Mouse (Mus musculus): ENCODE measurements around the gene Tipin. TPM values are rescaled to one million over a fixed set of nuclear protein-coding genes. Genes with fewer than 3 reads are reported as not detected.
"Not testable (repeated sequence)": the region's sequence is repeated elsewhere in the genome, so short reads cannot be mapped to it uniquely, and the experiment has no call there.

Tipin gene
- polyA plus RNA-seq, 1 experiment from 2014 or later: 218 TPM

GRCm38 (mm10) chr9:64261023-64261422 lies 20.4 kb upstream of the Tipin start:
- 91% methylated on average over 4 of the region's 4 CpGs for whole genome bisulfite sequencing
- no peak for DNase-seq (ENCODE audit: low spot score)
- Histone ChIP-seq H3K4me3 (ENCODE audit: low read depth, low read length) (no peak overlapping the region), H3K27me3 (ENCODE audit: control insufficient read depth, insufficient read depth, low read length) (no peaks in the 10 kb centered on the region), H3K4me1 (ENCODE audit: control insufficient read depth, insufficient read depth, low read length) (no peaks in the 10 kb centered on the region), H3K9me3 (ENCODE audit: control insufficient read depth, low read length) (no peaks in the 10 kb centered on the region), H3K4me2 (ENCODE audit: low read depth) (no peak overlapping the region), H3K27ac (ENCODE audit: low read depth, low read length) (no peak overlapping the region), H3K36me3 (ENCODE audit: control insufficient read depth, insufficient read depth, low read length) (no peaks in the 10 kb centered on the region), H3K9ac (ENCODE audit: low read length) (no peak overlapping the region)
- ATAC-seq (ENCODE audit: insufficient read depth, low FRiP score, low TSS enrichment): no peak

GRCm38 (mm10) chr9:64264813-64265212 lies 16.6 kb upstream of the Tipin start:
- Histone ChIP-seq H3K36me3 (ENCODE audit: control insufficient read depth, insufficient read depth, low read length) (no peaks in the 10 kb centered on the region), H3K4me2 (ENCODE audit: low read depth) (no peak overlapping the region), H3K4me1 (ENCODE audit: control insufficient read depth, insufficient read depth, low read length) (no peaks in the 10 kb centered on the region), H3K4me3 (ENCODE audit: low read depth, low read length) (no peak overlapping the region), H3K27me3 (ENCODE audit: control insufficient read depth, insufficient read depth, low read length) (no peaks in the 10 kb centered on the region), H3K27ac (ENCODE audit: low read depth, low read length) (no peak overlapping the region), H3K9me3 (ENCODE audit: control insufficient read depth, low read length) (no peaks in the 10 kb centered on the region), H3K9ac (ENCODE audit: low read length) (no peak overlapping the region)
- 34% methylated on average over 1 of the region's 1 CpGs for WGBS
- DNase-seq (ENCODE audit: low spot score) (no peak), ATAC-seq (ENCODE audit: insufficient read depth, low FRiP score, low TSS enrichment) (no peak)

DNA sequence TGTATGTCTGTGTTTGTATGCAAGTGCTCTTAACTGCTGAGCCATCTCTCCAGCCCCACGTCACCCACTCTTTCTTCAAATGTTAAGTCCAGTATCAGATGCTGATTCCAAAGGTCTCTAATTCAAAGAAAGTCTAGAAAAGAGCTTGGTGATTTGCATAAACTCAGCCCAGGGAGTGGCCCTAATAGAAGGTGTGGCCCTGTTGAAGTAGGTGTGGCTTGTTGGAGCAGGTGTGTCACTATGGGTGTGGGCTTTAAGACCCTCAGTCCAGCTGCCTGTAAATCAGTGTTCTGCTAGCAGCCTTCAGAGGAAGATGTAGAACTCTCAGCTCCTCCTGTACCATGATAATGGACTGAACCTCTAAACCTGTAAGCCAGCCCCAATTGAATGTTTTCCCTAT lies 14.2 kb upstream of the Tipin start:
- no peak for ATAC-seq (ENCODE audit: insufficient read depth, low FRiP score, low TSS enrichment)
- H3K4me3 ChIP-seq (ENCODE audit: low read depth, low read length): no peak overlapping the region

GRCm38 (mm10) chr9:64268196-64268595 lies 13.2 kb upstream of the Tipin start:
- H3K36me3 ChIP-seq (ENCODE audit: control insufficient read depth, insufficient read depth, low read length): no peaks in the 10 kb centered on the region
- no peak overlapping the region for H3K9ac ChIP-seq (ENCODE audit: low read length)
- H3K4me1 ChIP-seq (ENCODE audit: control insufficient read depth, insufficient read depth, low read length): no peaks in the 10 kb centered on the region
- H3K4me2 ChIP-seq (ENCODE audit: low read depth): no peak overlapping the region
- 90% methylated on average over 10 of the region's 10 CpGs for WGBS
- no peaks in the 10 kb centered on the region for H3K27me3 ChIP-seq (ENCODE audit: control insufficient read depth, insufficient read depth, low read length)
- H3K27ac ChIP-seq (ENCODE audit: low read depth, low read length): no peak overlapping the region
- DNase-seq (ENCODE audit: low spot score) (no peak), ATAC-seq (ENCODE audit: insufficient read depth, low FRiP score, low TSS enrichment) (no peak)
- H3K4me3 ChIP-seq (ENCODE audit: low read depth, low read length): no peak overlapping the region
- no peaks in the 10 kb centered on the region for H3K9me3 ChIP-seq (ENCODE audit: control insufficient read depth, low read length)

More for the DNA sequence above, 14.2 kb upstream of the Tipin start:
- H3K4me1 ChIP-seq (ENCODE audit: control insufficient read depth, insufficient read depth, low read length): no peaks in the 10 kb centered on the region
- 94% methylated on average over 1 of the region's 1 CpGs for whole genome bisulfite sequencing
- no peaks in the 10 kb centered on the region for H3K27me3 ChIP-seq (ENCODE audit: control insufficient read depth, insufficient read depth, low read length)
- H3K9me3 ChIP-seq (ENCODE audit: control insufficient read depth, low read length): no peaks in the 10 kb centered on the region
- no peaks in the 10 kb centered on the region for H3K36me3 ChIP-seq (ENCODE audit: control insufficient read depth, insufficient read depth, low read length)
- H3K27ac ChIP-seq (ENCODE audit: low read depth, low read length): no peak overlapping the region
- H3K4me2 ChIP-seq (ENCODE audit: low read depth): no peak overlapping the region
- H3K9ac ChIP-seq (ENCODE audit: low read length): no peak overlapping the region
- no peak for DNase-seq (ENCODE audit: low spot score)

- not testable (repeated sequence) for H3K4me3 ChIP-seq (ENCODE audit: low read depth, low read length); DNase-seq (ENCODE audit: low spot score); H3K27ac ChIP-seq (ENCODE audit: low read depth, low read length); H3K4me2 ChIP-seq (ENCODE audit: low read depth); H3K4me1 ChIP-seq (ENCODE audit: control insufficient read depth, insufficient read depth, low read length); H3K27me3 ChIP-seq (ENCODE audit: control insufficient read depth, insufficient read depth, low read length); ATAC-seq (ENCODE audit: insufficient read depth, low FRiP score, low TSS enrichment); H3K9me3 ChIP-seq (ENCODE audit: control insufficient read depth, low read length); H3K9ac ChIP-seq (ENCODE audit: low read length); H3K36me3 ChIP-seq (ENCODE audit: control insufficient read depth, insufficient read depth, low read length)
- WGBS: 92% methylated on average over 8 of the region's 8 CpGs
These were observed 12.5 kb upstream of the Tipin start for GRCm38 (mm10) chr9:64268836-64269235.

DNA sequence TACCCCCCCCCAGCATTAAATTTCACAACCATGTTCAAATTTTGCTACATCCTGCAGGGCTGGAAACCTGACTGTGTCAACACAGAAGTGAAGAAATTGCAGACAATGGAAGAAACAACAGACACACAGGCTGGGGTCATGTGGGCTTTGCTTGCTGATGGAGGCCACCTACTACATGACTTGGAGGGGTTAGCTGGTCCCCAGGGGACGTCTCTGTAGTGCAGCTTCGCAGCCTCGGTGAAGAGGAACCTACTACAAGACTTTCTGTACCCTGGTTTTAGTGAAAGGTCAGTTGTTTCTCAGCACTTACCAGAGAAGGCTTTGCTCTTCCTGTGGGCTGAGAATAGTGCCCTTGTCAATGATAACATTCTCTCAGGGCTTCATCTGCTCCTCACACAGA lies 10.1 kb upstream of the Tipin start:
- Histone ChIP-seq H3K9me3 (ENCODE audit: control insufficient read depth, low read length) (no peaks in the 10 kb centered on the region), H3K9ac (ENCODE audit: low read length) (no peak overlapping the region), H3K27ac (ENCODE audit: low read depth, low read length) (no peak overlapping the region), H3K27me3 (ENCODE audit: control insufficient read depth, insufficient read depth, low read length) (no peaks in the 10 kb centered on the region), H3K4me2 (ENCODE audit: low read depth) (no peak overlapping the region), H3K4me1 (ENCODE audit: control insufficient read depth, insufficient read depth, low read length) (no peaks in the 10 kb centered on the region), H3K4me3 (ENCODE audit: low read depth, low read length) (no peak overlapping the region), H3K36me3 (ENCODE audit: control insufficient read depth, insufficient read depth, low read length) (no peaks in the 10 kb centered on the region)
- 71% methylated on average over 3 of the region's 3 CpGs for WGBS
- ATAC-seq (ENCODE audit: insufficient read depth, low FRiP score, low TSS enrichment): no peak
- no peak for DNase-seq (ENCODE audit: low spot score)

DNA sequence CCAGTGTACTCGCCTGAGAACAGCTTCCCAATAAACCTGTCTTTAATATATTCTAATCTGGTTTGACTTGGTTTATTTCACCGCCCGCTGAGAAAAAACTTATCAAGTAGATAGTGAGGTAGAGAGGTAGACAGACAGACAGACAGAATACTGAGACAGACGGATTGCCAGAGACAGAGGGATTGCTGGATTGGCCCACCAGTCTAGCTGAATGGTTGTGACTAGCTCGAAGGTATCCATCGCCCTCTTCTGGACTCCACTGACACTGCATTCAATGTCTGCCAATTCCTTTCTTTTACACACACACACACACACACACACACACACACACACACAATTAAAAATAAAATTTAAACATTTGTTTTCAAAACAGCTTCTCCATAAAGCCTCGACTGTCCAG lies 8.8 kb upstream of the Tipin start:
- Histone ChIP-seq H3K4me3 (ENCODE audit: low read depth, low read length) (no peak overlapping the region), H3K36me3 (ENCODE audit: control insufficient read depth, insufficient read depth, low read length) (no peaks in the 10 kb centered on the region), H3K27me3 (ENCODE audit: control insufficient read depth, insufficient read depth, low read length) (no peaks in the 10 kb centered on the region), H3K9ac (ENCODE audit: low read length) (no peak overlapping the region), H3K4me2 (ENCODE audit: low read depth) (no peak overlapping the region), H3K27ac (ENCODE audit: low read depth, low read length) (no peak overlapping the region), H3K9me3 (ENCODE audit: control insufficient read depth, low read length) (no peaks in the 10 kb centered on the region), H3K4me1 (ENCODE audit: control insufficient read depth, insufficient read depth, low read length) (no peaks in the 10 kb centered on the region)
- DNase-seq (ENCODE audit: low spot score): peak; percentile 37
- ATAC-seq (ENCODE audit: insufficient read depth, low FRiP score, low TSS enrichment): no peak
- WGBS: 54% methylated on average over 7 of the region's 7 CpGs

- no peaks in the 10 kb centered on the region for H3K27me3 ChIP-seq (ENCODE audit: control insufficient read depth, insufficient read depth, low read length)
- no peaks in the 10 kb centered on the region for H3K4me1 ChIP-seq (ENCODE audit: control insufficient read depth, insufficient read depth, low read length)
- H3K36me3 ChIP-seq (ENCODE audit: control insufficient read depth, insufficient read depth, low read length): no peaks in the 10 kb centered on the region
- ATAC-seq (ENCODE audit: insufficient read depth, low FRiP score, low TSS enrichment) (no peak), DNase-seq (ENCODE audit: low spot score) (no peak)
- H3K4me3 ChIP-seq (ENCODE audit: low read depth, low read length): no peak overlapping the region
- H3K4me2 ChIP-seq (ENCODE audit: low read depth): no peak overlapping the region
- no peak overlapping the region for H3K27ac ChIP-seq (ENCODE audit: low read depth, low read length)
- no peaks in the 10 kb centered on the region for H3K9me3 ChIP-seq (ENCODE audit: control insufficient read depth, low read length)
- WGBS: 71% methylated on average over 4 of the region's 4 CpGs
- no peak overlapping the region for H3K9ac ChIP-seq (ENCODE audit: low read length)
These were observed 7.6 kb upstream of the Tipin start for GRCm38 (mm10) chr9:64273757-64274156.

DNA sequence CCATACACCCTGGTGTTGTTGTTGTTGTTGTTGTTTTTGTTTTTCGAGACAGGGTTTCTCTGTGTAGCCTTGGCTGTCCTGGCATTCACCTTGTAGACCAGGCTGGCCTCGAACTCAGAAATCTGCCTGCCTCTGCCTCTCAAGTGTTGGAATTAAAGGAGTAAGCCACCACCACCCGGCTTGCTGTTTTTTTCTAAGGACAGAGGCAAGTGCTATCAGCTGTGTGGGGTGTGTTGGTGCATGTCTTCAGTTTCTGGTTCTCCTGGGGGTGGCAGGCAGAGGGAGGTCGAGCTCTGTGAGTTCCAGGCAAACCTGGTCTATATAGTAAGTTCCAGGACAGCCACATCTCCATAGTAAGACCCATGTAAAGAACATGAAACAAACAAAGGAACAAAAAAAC lies 7.1 kb upstream of the Tipin start:
- Histone ChIP-seq H3K9me3 (ENCODE audit: control insufficient read depth, low read length) (no peaks in the 10 kb centered on the region), H3K4me3 (ENCODE audit: low read depth, low read length) (no peak overlapping the region), H3K27ac (ENCODE audit: low read depth, low read length) (no peak overlapping the region), H3K9ac (ENCODE audit: low read length) (no peak overlapping the region), H3K27me3 (ENCODE audit: control insufficient read depth, insufficient read depth, low read length) (no peaks in the 10 kb centered on the region), H3K36me3 (ENCODE audit: control insufficient read depth, insufficient read depth, low read length) (no peaks in the 10 kb centered on the region), H3K4me1 (ENCODE audit: control insufficient read depth, insufficient read depth, low read length) (no peaks in the 10 kb centered on the region), H3K4me2 (ENCODE audit: low read depth) (no peak overlapping the region)
- WGBS: 85% methylated on average over 4 of the region's 4 CpGs
- no peak for ATAC-seq (ENCODE audit: insufficient read depth, low FRiP score, low TSS enrichment)
- DNase-seq (ENCODE audit: low spot score): no peak
